Mouse (Mus musculus): ENCODE results near the gene Phlpp2. TPM values are rescaled to one million over a fixed set of nuclear protein-coding genes. Genes with fewer than 3 reads are reported as not detected.
A peak's percentile ranks its signal among the peaks of the same experiment; 100 is the strongest.

The Phlpp2 gene
- polyA plus RNA-seq, 1 experiment from 2014 or later: 2.9 TPM

DNA sequence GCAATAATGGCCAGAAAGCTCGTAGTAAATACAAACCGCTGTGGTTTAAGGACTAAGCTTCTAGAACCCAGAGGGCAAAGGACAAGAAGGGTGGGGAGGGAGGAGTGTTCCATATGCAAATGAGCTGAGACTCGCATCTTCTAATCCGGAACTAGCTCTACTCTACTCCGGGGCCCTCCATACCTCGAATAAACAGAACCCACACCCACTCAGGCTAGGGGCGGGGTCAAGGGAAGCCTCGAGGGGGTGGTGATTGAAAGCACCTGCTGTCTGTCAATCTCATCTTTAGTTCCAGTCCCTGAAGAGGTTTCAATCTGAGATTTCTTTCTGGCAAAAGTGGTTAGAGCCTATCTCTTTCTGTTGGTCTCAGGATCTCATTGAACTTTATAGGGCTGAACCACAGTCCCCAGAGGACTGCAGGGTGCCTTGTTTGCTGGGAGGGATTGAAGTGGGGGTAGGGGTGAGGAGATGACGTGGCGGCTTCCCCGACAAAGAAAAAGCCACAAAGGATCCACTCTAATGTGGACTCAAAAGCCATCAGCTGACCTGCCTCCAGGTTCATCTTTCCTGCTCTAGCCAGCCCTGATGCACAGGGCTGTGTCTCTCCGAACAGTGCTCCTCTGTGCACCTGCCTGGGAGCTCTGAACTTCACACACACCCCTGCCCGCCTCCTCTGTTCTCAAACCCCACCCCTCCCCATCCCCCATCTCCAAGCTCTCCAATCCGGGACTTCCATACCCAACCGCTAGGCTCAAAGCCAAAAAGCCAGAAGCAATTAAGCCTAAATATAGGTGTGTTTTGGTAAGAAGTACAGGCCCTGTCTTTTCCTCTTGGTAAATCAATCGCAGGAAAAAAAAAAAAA lies 89.1 kb downstream of the Phlpp2 start:
- peak overlapping the region; percentile 76 for H3K27ac ChIP-seq
- H3K4me3 ChIP-seq: peak overlapping the region; percentile 31
- H3K9me3 ChIP-seq: no peaks in the 10 kb centered on the region
- DNase-seq (ENCODE audit: extremely low spot score, low spot score): peak; percentile 47
- peaks cover 44% of the 10 kb centered on the region for H3K4me1 ChIP-seq
- H3K27me3 ChIP-seq (ENCODE audit: poor library complexity, severe bottlenecking): peaks cover 51% of the 10 kb centered on the region
- 3% methylated on average over 16 of the region's 16 CpGs for WGBS
- H3K36me3 ChIP-seq (replicated peaks): no peaks in the 10 kb centered on the region

DNA sequence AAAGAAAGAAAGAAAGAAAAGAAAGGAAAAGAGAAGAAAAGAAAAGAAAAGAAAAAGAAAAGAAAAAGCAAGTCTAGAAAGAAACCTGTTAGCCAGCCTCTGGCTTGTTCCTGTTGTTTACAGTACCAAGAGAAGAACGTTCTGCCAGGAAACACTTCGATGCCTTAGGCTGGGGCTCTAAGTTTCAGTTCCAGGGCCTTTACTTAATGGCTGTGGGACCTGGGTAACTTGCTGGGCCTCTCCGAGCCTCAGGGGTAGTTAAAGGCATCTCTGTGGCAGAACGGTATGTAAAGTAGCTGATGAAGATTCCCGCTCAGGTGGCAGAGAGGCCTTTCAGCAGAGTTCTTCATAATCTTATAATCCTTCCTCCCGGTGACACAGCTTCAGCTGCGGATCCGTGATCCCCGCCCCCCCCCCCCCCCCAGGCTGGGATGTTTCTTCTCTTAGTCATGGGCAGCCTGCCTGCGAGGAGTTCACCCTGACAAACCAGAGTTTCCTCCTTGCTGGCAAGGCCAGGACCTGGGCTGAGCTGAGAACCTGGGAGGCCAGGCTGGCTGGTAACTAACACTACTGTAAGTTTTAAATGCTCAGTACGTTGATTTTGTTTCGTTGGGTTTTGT lies 89.8 kb downstream of the Phlpp2 start:
- Histone ChIP-seq H3K4me1 (peaks cover 44% of the 10 kb centered on the region), H3K27me3 (ENCODE audit: poor library complexity, severe bottlenecking) (peaks cover 58% of the 10 kb centered on the region), H3K27ac (peak overlapping the region; percentile 56), H3K4me3 (no peak overlapping the region), H3K36me3 (replicated peaks) (no peaks in the 10 kb centered on the region), H3K9me3 (no peaks in the 10 kb centered on the region)
- no peak for DNase-seq (ENCODE audit: extremely low spot score, low spot score)
- 29% methylated on average over 12 of the region's 12 CpGs for WGBS

DNA sequence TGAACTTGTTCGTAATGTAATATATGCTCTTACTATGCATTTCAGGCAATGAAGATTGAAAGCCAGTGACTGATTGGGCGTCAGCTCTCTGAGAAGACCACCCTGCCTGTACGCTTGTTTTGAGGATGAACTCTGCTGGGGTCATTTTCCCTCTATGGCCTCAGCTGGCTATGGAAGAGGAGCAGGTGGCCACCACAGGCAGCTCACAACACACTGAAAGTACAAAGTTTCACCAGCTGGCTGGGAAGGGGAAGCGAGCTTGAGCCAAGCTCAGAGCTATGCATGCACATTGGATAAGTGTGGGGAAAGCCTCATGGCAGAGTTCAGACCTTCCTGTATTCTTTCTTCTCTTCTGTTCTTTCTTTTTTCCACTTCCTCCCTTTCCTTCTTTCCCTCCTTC lies 90.8 kb downstream of the Phlpp2 start:
- DNase-seq (ENCODE audit: extremely low spot score, low spot score): no peak
- Histone ChIP-seq H3K27ac (no peak overlapping the region), H3K27me3 (ENCODE audit: poor library complexity, severe bottlenecking) (peaks cover 57% of the 10 kb centered on the region), H3K4me3 (no peak overlapping the region), H3K9me3 (no peaks in the 10 kb centered on the region), H3K36me3 (replicated peaks) (no peaks in the 10 kb centered on the region), H3K4me1 (peaks cover 44% of the 10 kb centered on the region)
- 92% methylated on average over 4 of the region's 4 CpGs for WGBS

DNA sequence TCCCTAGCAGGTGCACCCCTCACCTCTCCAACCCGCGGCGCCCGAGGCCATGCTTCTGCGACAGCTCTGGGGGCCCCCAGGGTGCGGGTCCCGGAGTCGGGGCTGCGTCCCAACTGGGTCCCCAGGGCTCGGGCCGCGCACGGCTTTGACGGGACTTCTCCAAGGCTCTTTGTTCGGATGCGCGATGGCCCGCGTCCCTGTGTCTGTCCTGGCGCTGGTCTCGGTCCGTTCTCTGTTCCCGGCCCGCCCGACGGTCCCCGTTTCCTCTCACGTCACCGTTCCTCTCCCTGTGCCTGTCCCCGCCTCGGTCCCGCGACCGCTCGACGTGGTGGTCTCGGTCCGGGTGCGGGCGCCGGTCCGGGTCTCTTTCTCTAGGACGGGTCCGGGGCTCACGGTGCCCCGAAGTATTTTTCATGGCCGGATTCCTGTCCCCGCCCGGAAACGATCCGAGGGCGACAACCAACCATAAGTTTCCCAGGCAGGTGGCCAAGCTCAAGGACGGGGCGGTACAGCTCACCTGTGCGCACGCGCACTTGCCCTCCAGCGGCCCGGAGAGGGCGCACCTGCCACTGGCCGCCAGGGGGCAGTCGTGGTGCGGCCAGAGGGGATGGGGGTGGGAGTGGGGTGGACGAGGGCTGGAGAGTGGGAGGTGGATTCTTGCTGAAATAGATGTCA lies 93.5 kb downstream of the Phlpp2 start, which contains the start of gene Marveld3:
Gene Marveld3, minus strand, starts transcription at position 511 of the 675 bp plus-strand sequence.
- Histone ChIP-seq H3K27ac (peak within 1 kb of the TSS; percentile 56; the same call in 1 of the 2 replicates), H3K27me3 (ENCODE audit: poor library complexity, severe bottlenecking) (peaks cover 57% of the 10 kb centered on the region), H3K4me3 (peak within 1 kb of the TSS; percentile 52), H3K36me3 (replicated peaks) (no peaks in the 10 kb centered on the region), H3K4me1 (peaks cover 29% of the 10 kb centered on the region), H3K9me3 (no peaks in the 10 kb centered on the region)
- DNase-seq (ENCODE audit: extremely low spot score, low spot score): peak; percentile 53
- 3% methylated on average over 64 of the region's 64 CpGs for WGBS

GRCm38 (mm10) chr8:109962896-109963295 lies 94.6 kb downstream of the Phlpp2 start:
- Histone ChIP-seq H3K9me3 (no peaks in the 10 kb centered on the region), H3K27me3 (ENCODE audit: poor library complexity, severe bottlenecking) (peaks cover 60% of the 10 kb centered on the region), H3K27ac (no peak overlapping the region), H3K4me1 (peaks cover 19% of the 10 kb centered on the region), H3K36me3 (replicated peaks) (no peaks in the 10 kb centered on the region), H3K4me3 (no peak overlapping the region)
- WGBS: 81% methylated on average over 9 of the region's 9 CpGs
- DNase-seq (ENCODE audit: extremely low spot score, low spot score): no peak

GRCm38 (mm10) chr8:109963421-109963820 lies 95.1 kb downstream of the Phlpp2 start:
- no peaks in the 10 kb centered on the region for H3K36me3 ChIP-seq (replicated peaks)
- no peak for DNase-seq (ENCODE audit: extremely low spot score, low spot score)
- 88% methylated on average over 13 of the region's 13 CpGs for WGBS

DNA sequence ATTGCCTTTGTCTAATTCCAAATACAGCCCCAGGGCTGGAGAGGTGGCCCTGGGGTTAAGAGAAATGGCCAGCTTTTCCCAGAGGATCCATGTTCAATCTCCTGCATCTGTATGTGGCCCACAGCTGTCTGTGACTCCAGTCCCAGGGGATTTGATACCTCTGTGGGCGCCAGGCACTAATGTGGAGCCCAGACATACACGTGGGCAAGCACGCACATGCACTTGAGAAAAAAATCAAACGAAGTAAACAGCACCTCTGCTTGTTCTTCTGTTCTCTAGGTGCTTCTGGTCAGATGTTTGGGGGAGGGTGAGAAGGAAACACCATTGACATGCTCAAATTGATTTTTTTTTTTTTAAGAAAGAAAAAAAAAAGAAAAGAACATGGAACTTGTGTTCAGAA lies 95.8 kb downstream of the Phlpp2 start:
- Histone ChIP-seq H3K4me3 (no peak overlapping the region), H3K4me1 (peaks cover 11% of the 10 kb centered on the region), H3K27me3 (ENCODE audit: poor library complexity, severe bottlenecking) (peaks cover 61% of the 10 kb centered on the region), H3K36me3 (replicated peaks) (no peaks in the 10 kb centered on the region), H3K9me3 (no peaks in the 10 kb centered on the region), H3K27ac (no peak overlapping the region)
- 80% methylated on average over 4 of the region's 4 CpGs for WGBS
- DNase-seq (ENCODE audit: extremely low spot score, low spot score): no peak

More at GRCm38 (mm10) chr8:109963421-109963820, 95.1 kb downstream of the Phlpp2 start:
- Histone ChIP-seq H3K4me1 (peaks cover 13% of the 10 kb centered on the region), H3K27ac (no peak overlapping the region), H3K27me3 (ENCODE audit: poor library complexity, severe bottlenecking) (peaks cover 61% of the 10 kb centered on the region), H3K4me3 (no peak overlapping the region), H3K9me3 (no peaks in the 10 kb centered on the region)

DNA sequence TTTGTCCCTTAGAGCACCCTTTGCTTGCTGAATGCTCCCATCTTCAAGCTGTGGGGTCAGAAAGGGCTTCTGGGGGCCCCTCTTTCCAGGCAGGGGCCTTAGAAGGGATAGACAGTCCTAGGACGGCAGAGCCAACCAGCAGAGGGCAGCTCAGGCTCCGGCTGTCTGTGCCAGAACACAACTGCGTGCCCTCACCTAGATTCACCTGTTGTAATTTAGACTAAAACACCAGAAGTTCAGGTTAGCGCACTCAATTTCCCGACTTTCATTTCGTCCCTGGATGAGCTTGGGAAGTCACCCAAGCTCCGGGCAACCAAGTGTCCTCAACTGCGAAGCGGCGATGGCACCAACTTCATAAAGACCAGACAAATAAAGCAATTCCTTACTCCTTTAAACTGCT lies 100.5 kb downstream of the Phlpp2 start:
- H3K36me3 ChIP-seq (replicated peaks): no peaks in the 10 kb centered on the region
- DNase-seq (ENCODE audit: extremely low spot score, low spot score): no peak
- H3K4me3 ChIP-seq: no peak overlapping the region
- WGBS: 60% methylated on average over 10 of the region's 10 CpGs
- peaks cover 25% of the 10 kb centered on the region for H3K27me3 ChIP-seq (ENCODE audit: poor library complexity, severe bottlenecking)
- no peaks in the 10 kb centered on the region; the same call in 1 of the 2 replicates for H3K4me1 ChIP-seq
- no peak overlapping the region for H3K27ac ChIP-seq
- no peaks in the 10 kb centered on the region for H3K9me3 ChIP-seq

GRCm38 (mm10) chr8:109970323-109970722 lies 102.0 kb downstream of the Phlpp2 start:
- no peak overlapping the region for H3K4me3 ChIP-seq
- WGBS: 9% methylated on average over 9 of the region's 9 CpGs
- no peaks in the 10 kb centered on the region for H3K36me3 ChIP-seq (replicated peaks)
- H3K27me3 ChIP-seq (ENCODE audit: poor library complexity, severe bottlenecking): peaks cover 25% of the 10 kb centered on the region
- H3K27ac ChIP-seq: no peak overlapping the region
- peaks cover 3% of the 10 kb centered on the region; the same call in 1 of the 2 replicates for H3K9me3 ChIP-seq
- H3K4me1 ChIP-seq: no peaks in the 10 kb centered on the region; the same call in 1 of the 2 replicates
- DNase-seq (ENCODE audit: extremely low spot score, low spot score): no peak

- Histone ChIP-seq H3K4me1 (no peaks in the 10 kb centered on the region; the same call in 1 of the 2 replicates), H3K9me3 (peaks cover 18% of the 10 kb centered on the region; the same call in 1 of the 2 replicates), H3K27ac (no peak overlapping the region), H3K36me3 (replicated peaks) (no peaks in the 10 kb centered on the region), H3K4me3 (no peak overlapping the region), H3K27me3 (ENCODE audit: poor library complexity, severe bottlenecking) (peaks cover 22% of the 10 kb centered on the region)
- no peak for DNase-seq (ENCODE audit: extremely low spot score, low spot score)
- 81% methylated on average over 4 of the region's 4 CpGs for WGBS
Measured at GRCm38 (mm10) chr8:109972901-109973300, 104.6 kb downstream of the Phlpp2 start.

- H3K36me3 ChIP-seq (replicated peaks): no peaks in the 10 kb centered on the region
- no peaks in the 10 kb centered on the region for H3K27me3 ChIP-seq (ENCODE audit: poor library complexity, severe bottlenecking)
- H3K9me3 ChIP-seq: peaks cover 18% of the 10 kb centered on the region; the same call in 1 of the 2 replicates
- no peak for DNase-seq (ENCODE audit: extremely low spot score, low spot score)
- H3K4me3 ChIP-seq: no peak overlapping the region
- H3K4me1 ChIP-seq: no peaks in the 10 kb centered on the region
- no peak overlapping the region for H3K27ac ChIP-seq
- WGBS: 86% methylated on average over 6 of the region's 6 CpGs
Measured at GRCm38 (mm10) chr8:109979339-109979738, 111.0 kb downstream of the Phlpp2 start.

- no peaks in the 10 kb centered on the region for H3K4me1 ChIP-seq
- 84% methylated on average over 15 of the region's 15 CpGs for WGBS
- DNase-seq (ENCODE audit: extremely low spot score, low spot score): no peak
- H3K36me3 ChIP-seq (replicated peaks): no peaks in the 10 kb centered on the region
- no peaks in the 10 kb centered on the region for H3K27me3 ChIP-seq (ENCODE audit: poor library complexity, severe bottlenecking)
- no peak overlapping the region for H3K27ac ChIP-seq
- no peak overlapping the region for H3K4me3 ChIP-seq
- H3K9me3 ChIP-seq: no peaks in the 10 kb centered on the region
Measured at GRCm38 (mm10) chr8:109982386-109983105, 114.2 kb downstream of the Phlpp2 start.

All from forebrain, embryonic 10.5 days (tissue).